In genomic region chr5:64862269-64862668, GRCm38 (mm10) we compare ENCODE assay signal across 8 mouse cellular contexts. TPM values are rescaled to one million over a fixed set of nuclear protein-coding genes. Genes with fewer than 3 reads are reported as not detected.
A peak's percentile ranks its signal among the peaks of the same experiment; 100 is the strongest.
DNase-seq lines count a peak whose midpoint lies in the region; ATAC-seq lines count a peak whose summit lies in the region.

No protein-coding gene starts in this region.

- H3K27ac ChIP-seq in kidney, embryonic 14.5 days (ENCODE audit: low read depth, low read length): peak overlapping the region; percentile 88; the same call in 1 of the 2 replicates
- peak overlapping the region; percentile 35 for H3K27ac ChIP-seq in liver, embryonic 16.5 days (ENCODE audit: low read length)

- H3K27me3 ChIP-seq in kidney, embryonic 14.5 days (ENCODE audit: control insufficient read depth, insufficient read depth, low read length): no peaks in the 10 kb centered on the region
- no peaks in the 10 kb centered on the region for H3K27me3 ChIP-seq in liver, embryonic 16.5 days (ENCODE audit: control insufficient read depth, insufficient read depth, low read depth, low read length)

- DNase-seq in gastrocnemius, adult 18-20 months (ENCODE audit: low spot score): peak; percentile 34
- no peak for DNase-seq in gastrocnemius, postnatal 25 days
- DNase-seq in B cell, adult 2 months: peak; percentile 14 to 19
- peak; percentile 43 to 44 for DNase-seq in frontal cortex, postnatal 10 days (ENCODE audit: low spot score in 2 of 2)
- DNase-seq in embryo, embryonic 10.5 days (ENCODE audit: low spot score): no peak
- DNase-seq in urinary bladder, adult 2 months (ENCODE audit: low spot score): no peak

- H3K36me3 ChIP-seq in kidney, embryonic 14.5 days (ENCODE audit: control insufficient read depth, insufficient read depth, low read length): no peaks in the 10 kb centered on the region
- H3K36me3 ChIP-seq in liver, embryonic 16.5 days (ENCODE audit: control insufficient read depth, insufficient read depth): no peaks in the 10 kb centered on the region

- peaks cover 26% of the 10 kb centered on the region for H3K4me1 ChIP-seq in kidney, embryonic 14.5 days (ENCODE audit: control insufficient read depth, insufficient read depth, low read length)
- peaks cover 35% of the 10 kb centered on the region for H3K4me1 ChIP-seq in liver, embryonic 16.5 days (ENCODE audit: control insufficient read depth, low read depth, low read length)

- H3K4me2 ChIP-seq in kidney, embryonic 14.5 days (replicated peaks; ENCODE audit: low read depth, low read length): no peak overlapping the region
- peak overlapping the region; percentile 54; the same call in 1 of the 2 replicates for H3K4me2 ChIP-seq in liver, embryonic 16.5 days (ENCODE audit: low read depth, low read length)

- ATAC-seq in kidney, embryonic 14.5 days (ENCODE audit: low FRiP score, low TSS enrichment): no peak
- no peak for ATAC-seq in liver, embryonic 16.5 days (ENCODE audit: low read depth)

- 61% methylated on average over 9 of the region's 9 CpGs for WGBS in kidney, embryonic 14.5 days
- WGBS in liver, embryonic 16.5 days (ENCODE audit: insufficient replicate concordance): 51% methylated on average over 9 of the region's 9 CpGs

- H3K4me3 ChIP-seq in kidney, embryonic 14.5 days (ENCODE audit: low read length): no peak overlapping the region
- H3K4me3 ChIP-seq in liver, embryonic 16.5 days (ENCODE audit: low read depth, low read length): no peak overlapping the region

- no peak overlapping the region for H3K9ac ChIP-seq in kidney, embryonic 14.5 days (ENCODE audit: low read depth, low read length)
- no peak overlapping the region for H3K9ac ChIP-seq in liver, embryonic 16.5 days (ENCODE audit: low read depth, low read length)

- no peaks in the 10 kb centered on the region for H3K9me3 ChIP-seq in kidney, embryonic 14.5 days (ENCODE audit: control insufficient read depth, low read length)
- H3K9me3 ChIP-seq in liver, embryonic 16.5 days (replicated peaks; ENCODE audit: control insufficient read depth, low read length): no peaks in the 10 kb centered on the region

RNA-seq across cellular contexts. Expression of gene Klf3, which starts 59.1 kb away (rescaled TPM):
- 10 to 100 TPM; 12.7 to 22.1 TPM for total RNA-seq in gastrocnemius, adult 18-20 months (2021)
- 10 to 100 TPM; 12.6 to 17.5 TPM for total RNA-seq in gastrocnemius, postnatal 25 days (2021)
- polyA plus RNA-seq in kidney, embryonic 14.5 days (2014; fragmentation: Nextera tagmentation; extraction: Ambion mirVana): 45.1 and 78.4 TPM in 2 replicates
- 77.7 and 88.9 TPM in 2 replicates for polyA plus RNA-seq in liver, embryonic 16.5 days (2015; fragmentation: Nextera tagmentation; extraction: Ambion mirVana)
- polyA plus RNA-seq in urinary bladder, adult 2 months (2012; rRNA removed): 55.4 and 59.6 TPM in 2 replicates

Comparison
In these comparisons a context has a peak if more than half of its experiments do, and no peak if none do; other contexts are left out.
1. DNase-seq: peak in gastrocnemius, adult 18-20 months (single experiment), B cell, adult 2 months (2 of 2) and frontal cortex, postnatal 10 days (2 of 2); none in gastrocnemius, postnatal 25 days (single experiment), embryo, embryonic 10.5 days (single experiment) and urinary bladder, adult 2 months (single experiment).